Mouse (Mus musculus): ENCODE results near the gene Adam15. TPM values are rescaled to one million over a fixed set of nuclear protein-coding genes. Genes with fewer than 3 reads are reported as not detected.

Adam15 gene
- polyA plus RNA-seq, 1 experiment, result 95.1 TPM

DNA sequence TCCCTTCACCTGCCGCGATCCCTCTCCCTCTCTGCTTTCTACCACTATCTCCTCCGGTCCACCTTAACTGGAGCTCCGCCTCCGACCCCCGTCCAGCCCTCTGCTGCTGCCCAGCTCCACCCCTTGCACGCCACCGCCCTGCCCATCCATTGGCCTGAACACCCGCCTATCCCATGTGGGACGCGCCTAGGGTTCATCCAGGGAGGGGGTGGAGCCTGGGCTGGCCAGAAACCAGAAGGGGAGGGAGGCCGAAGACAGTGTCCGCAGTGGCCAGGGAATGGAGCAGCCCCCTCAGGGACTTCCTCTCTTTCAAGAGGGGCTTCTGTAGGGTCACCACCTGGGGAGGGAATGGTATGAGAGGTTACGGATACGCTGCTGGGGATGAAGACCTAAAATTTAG lies 43.8 kb upstream of the Adam15 start:
- WGBS, result under 1% methylated on average over 15 of the region's 15 CpGs
- Histone ChIP-seq H3K4me3 (ENCODE audit: insufficient read depth, low read depth, low read length) (peak overlapping the region; percentile 70), H3K36me3 (ENCODE audit: control insufficient read depth, insufficient read depth, low read length) (no peaks in the 10 kb centered on the region), H3K27ac (ENCODE audit: insufficient read depth, low read depth, low read length) (peak overlapping the region; percentile 97), H3K4me1 (ENCODE audit: control insufficient read depth, insufficient read depth, low read length) (peaks cover 29% of the 10 kb centered on the region), H3K27me3 (replicated peaks; ENCODE audit: control insufficient read depth, insufficient read depth, low read length) (no peaks in the 10 kb centered on the region)
- TF ChIP-seq CTCF (conservative IDR thresholded peaks at IDR 0.05; ENCODE audit: insufficient read depth, insufficient read length, low read depth, low read length), result no peak
- TF ChIP-seq POLR2A (IDR thresholded peaks at IDR 0.05; ENCODE audit: low read depth, low read length), result peak; percentile 64
- DNase-seq, result peak; percentile 99

DNA sequence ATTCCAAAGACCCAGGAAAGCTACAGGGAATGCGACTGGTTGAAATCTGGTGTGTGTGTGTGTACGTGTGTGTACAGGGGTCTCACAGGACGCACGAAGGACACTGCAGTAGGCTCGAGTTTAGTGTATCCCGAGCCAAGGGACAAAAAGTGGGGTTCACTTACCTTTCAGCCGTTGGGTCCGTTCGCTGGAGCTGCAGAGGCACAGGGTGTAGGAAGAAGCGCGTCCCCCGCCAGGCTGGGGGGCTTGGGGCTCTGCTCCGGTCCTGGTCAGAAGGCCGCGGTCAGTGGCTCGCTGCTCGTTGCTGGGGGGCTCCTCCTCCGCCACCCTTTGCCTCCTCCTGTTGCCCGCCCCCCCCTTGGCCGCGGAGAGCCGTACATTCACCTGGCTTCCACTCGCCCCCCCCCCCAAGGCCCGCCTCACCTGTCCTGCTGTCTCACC lies 43.1 kb upstream of the Adam15 start:
- H3K36me3 ChIP-seq (ENCODE audit: control insufficient read depth, insufficient read depth, low read length), result no peaks in the 10 kb centered on the region
- peak; percentile 65 for DNase-seq
- H3K4me1 ChIP-seq (ENCODE audit: control insufficient read depth, insufficient read depth, low read length), result peaks cover 36% of the 10 kb centered on the region
- TF ChIP-seq CTCF (conservative IDR thresholded peaks at IDR 0.05; ENCODE audit: insufficient read depth, insufficient read length, low read depth, low read length) (no peak), POLR2A (IDR thresholded peaks at IDR 0.05; ENCODE audit: low read depth, low read length) (no peak)
- H3K4me3 ChIP-seq (ENCODE audit: insufficient read depth, low read depth, low read length), result peak overlapping the region; percentile 83
- H3K27ac ChIP-seq (ENCODE audit: insufficient read depth, low read depth, low read length), result peak overlapping the region; percentile 92
- WGBS, result under 1% methylated on average over 18 of the region's 24 CpGs
- H3K27me3 ChIP-seq (replicated peaks; ENCODE audit: control insufficient read depth, insufficient read depth, low read length), result no peaks in the 10 kb centered on the region

DNA sequence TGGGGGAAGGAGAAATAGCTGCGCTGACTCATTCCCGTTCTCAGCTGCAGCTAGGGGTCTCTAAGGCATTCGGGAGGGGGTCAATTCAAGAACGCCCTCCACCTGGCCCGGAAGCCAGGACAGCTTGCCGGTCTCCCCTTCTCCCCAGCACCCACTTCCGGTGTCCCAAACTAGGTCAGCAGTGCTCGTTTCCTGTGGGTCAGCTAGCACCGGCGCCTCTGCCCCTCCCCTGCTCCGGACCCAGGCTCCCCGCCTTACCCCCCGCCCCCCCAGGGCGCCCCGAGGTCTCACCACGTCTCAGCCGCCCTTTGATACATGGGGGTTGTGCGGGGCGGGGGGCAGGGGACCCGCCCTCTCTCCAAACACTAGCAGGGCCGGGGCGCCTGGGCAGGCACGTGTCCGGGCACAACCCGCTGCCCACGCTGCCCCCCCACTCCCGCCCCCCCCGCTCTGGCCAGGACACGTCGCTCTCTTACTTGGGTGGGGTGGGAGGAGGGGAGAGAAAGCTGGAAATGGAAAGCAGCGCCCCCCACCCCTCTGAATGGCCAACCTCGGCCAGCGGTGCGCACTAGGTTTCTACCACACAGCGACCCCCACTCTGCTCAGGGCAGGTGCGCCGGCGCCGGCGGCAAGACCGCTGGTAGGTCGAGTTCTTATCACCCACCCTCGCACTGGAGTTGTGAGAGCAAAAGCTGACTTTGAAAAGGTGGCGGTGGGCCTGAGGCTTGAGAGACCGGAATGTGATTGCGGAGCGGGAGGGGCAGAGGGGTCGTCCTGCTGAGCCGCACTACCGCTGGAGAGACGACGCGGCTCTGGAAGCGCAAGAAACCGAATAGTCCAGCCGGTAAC lies 42.1 kb upstream of the Adam15 start:
- WGBS, result 1% methylated on average over 50 of the region's 56 CpGs
- peak overlapping the region; percentile 83 for H3K4me3 ChIP-seq (ENCODE audit: insufficient read depth, low read depth, low read length)
- TF ChIP-seq POLR2A (IDR thresholded peaks at IDR 0.05; ENCODE audit: low read depth, low read length) (no peak), CTCF (conservative IDR thresholded peaks at IDR 0.05; ENCODE audit: insufficient read depth, insufficient read length, low read depth, low read length) (no peak)
- no peaks in the 10 kb centered on the region for H3K27me3 ChIP-seq (replicated peaks; ENCODE audit: control insufficient read depth, insufficient read depth, low read length)
- H3K27ac ChIP-seq (ENCODE audit: insufficient read depth, low read depth, low read length), result peak overlapping the region; percentile 97
- peak; percentile 86 for DNase-seq
- peaks cover 39% of the 10 kb centered on the region for H3K4me1 ChIP-seq (ENCODE audit: control insufficient read depth, insufficient read depth, low read length)
- H3K36me3 ChIP-seq (ENCODE audit: control insufficient read depth, insufficient read depth, low read length), result no peaks in the 10 kb centered on the region

DNA sequence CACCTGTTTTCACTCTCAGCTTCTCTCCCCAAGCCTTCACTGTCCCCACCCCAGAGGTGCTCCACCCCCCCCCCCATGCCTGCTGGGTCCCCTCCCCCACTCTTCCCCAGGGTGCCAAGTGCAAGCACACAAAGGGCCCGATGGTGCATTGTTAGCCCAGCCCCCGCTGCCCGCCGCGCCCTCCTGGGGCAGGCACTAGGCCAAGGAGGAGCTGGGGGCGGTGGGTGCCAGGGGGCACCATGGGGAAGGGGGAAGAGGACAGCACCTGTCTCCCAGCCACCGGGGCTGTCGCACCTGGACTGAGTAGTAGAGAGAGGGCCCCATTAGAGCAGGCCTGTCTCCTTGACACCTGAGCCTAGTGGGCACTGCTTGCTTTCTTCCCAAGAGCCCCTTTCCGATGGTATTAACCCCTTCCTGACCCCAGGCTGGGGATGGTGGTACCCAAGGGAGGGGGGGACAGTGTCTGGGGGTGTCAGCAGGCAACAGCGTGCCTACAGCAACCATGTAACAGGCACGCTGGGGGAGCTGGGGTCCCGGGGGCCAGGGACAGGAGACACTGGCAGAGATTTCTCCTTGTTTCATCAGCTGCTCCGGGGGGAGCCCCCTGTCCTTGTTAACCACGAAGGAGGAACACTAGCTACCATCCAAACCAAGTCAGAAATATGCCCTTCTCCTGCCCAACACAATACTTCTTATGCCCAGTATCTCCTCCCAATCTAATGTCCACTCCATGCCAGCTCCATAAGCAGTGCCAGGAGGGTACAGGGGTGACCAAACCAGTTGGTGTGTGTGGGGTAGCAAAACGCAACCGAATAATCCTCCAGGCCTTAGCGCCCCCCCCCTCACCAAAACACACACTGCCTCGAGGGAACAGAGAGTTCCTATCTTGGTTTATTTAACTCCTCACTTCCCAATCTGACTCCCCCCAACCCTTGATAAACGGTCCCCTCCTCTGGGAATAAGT lies 41.2 kb upstream of the Adam15 start:
- 13% methylated on average over 19 of the region's 19 CpGs for WGBS
- Histone ChIP-seq H3K27ac (ENCODE audit: insufficient read depth, low read depth, low read length) (peak overlapping the region; percentile 78), H3K4me1 (ENCODE audit: control insufficient read depth, insufficient read depth, low read length) (peaks cover 35% of the 10 kb centered on the region)

DNA sequence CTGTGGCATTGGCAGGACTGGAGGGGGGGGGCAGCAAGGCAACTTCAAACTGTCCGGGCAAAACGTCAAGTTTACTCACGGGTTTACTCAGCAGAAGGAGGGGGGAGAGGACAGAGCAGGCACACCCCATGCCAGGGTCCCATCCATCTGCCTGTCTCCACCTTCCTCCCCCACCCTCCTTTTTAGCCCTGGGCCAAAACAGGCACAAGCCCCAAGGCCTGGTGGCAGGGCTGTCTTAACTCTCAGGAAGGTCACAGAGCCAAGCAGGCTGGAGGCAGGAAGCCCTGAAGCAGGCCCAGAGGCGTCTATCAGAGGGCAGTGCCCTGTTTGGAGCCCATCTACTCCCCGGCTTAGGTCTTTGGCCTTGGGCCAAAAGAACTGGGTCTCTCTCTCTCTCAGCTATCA lies 40.3 kb upstream of the Adam15 start:
- peak overlapping the region; percentile 2; the same call in 1 of the 2 replicates for H3K27ac ChIP-seq (ENCODE audit: insufficient read depth, low read depth, low read length)
- H3K36me3 ChIP-seq (ENCODE audit: control insufficient read depth, insufficient read depth, low read length), result no peaks in the 10 kb centered on the region
- no peak overlapping the region for H3K4me3 ChIP-seq (ENCODE audit: insufficient read depth, low read depth, low read length)
- 4% methylated on average over 5 of the region's 5 CpGs for WGBS
- H3K4me1 ChIP-seq (ENCODE audit: control insufficient read depth, insufficient read depth, low read length), result peaks cover 35% of the 10 kb centered on the region
- peak; percentile 56 for DNase-seq
- TF ChIP-seq POLR2A (IDR thresholded peaks at IDR 0.05; ENCODE audit: low read depth, low read length) (no peak), CTCF (conservative IDR thresholded peaks at IDR 0.05; ENCODE audit: insufficient read depth, insufficient read length, low read depth, low read length) (no peak)
- H3K27me3 ChIP-seq (replicated peaks; ENCODE audit: control insufficient read depth, insufficient read depth, low read length), result no peaks in the 10 kb centered on the region

More for the DNA sequence above, 41.2 kb upstream of the Adam15 start:
- peak; percentile 47 for DNase-seq
- H3K27me3 ChIP-seq (replicated peaks; ENCODE audit: control insufficient read depth, insufficient read depth, low read length), result no peaks in the 10 kb centered on the region
- H3K36me3 ChIP-seq (ENCODE audit: control insufficient read depth, insufficient read depth, low read length), result no peaks in the 10 kb centered on the region
- no peak for TF ChIP-seq POLR2A (IDR thresholded peaks at IDR 0.05; ENCODE audit: low read depth, low read length)
- TF ChIP-seq CTCF (conservative IDR thresholded peaks at IDR 0.05; ENCODE audit: insufficient read depth, insufficient read length, low read depth, low read length), result no peak
- H3K4me3 ChIP-seq (ENCODE audit: insufficient read depth, low read depth, low read length), result peak overlapping the region; percentile 83

DNA sequence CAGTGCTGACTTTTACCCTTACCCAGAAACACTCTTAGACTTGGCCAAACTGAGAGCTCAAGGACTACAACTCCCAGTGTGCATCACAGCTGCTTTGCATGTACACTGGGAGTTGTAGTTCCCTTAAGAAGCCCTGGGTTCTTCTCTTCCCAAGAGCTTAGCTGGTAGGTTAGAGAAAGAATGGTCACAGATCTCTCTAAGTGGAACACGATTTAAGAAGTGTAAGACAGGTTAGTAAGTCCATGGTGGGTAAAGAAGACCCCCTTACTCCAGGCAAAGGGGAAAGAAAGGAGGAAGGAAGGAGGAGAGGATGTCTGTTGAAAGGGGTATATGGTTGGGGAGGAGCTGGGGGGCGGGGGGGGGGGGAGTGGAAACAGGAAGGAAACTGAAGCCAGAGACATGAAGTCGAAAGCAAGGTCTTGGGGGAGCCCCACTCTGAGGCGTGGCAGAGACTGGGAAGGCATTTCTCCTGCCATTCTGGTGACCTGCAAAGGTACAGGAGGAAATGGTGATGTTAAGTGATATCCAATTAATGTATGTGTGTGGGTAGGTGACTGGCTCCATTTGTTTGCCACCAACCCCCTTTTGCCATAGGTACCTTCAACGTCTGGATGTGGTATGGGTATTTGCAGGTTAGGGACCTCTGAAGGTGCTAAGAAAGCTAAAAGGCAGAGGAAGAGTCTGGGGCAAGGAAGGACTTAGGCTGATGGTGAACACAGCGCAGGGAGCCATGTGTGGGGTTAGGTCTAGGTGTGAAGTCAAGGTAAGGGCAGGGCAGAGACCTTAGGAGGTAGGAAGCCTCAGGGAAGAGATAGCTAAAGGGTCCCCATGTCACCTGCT lies 39.3 kb upstream of the Adam15 start:
- DNase-seq, result peak; percentile 47
- H3K27me3 ChIP-seq (replicated peaks; ENCODE audit: control insufficient read depth, insufficient read depth, low read length), result no peaks in the 10 kb centered on the region
- peaks cover 35% of the 10 kb centered on the region for H3K4me1 ChIP-seq (ENCODE audit: control insufficient read depth, insufficient read depth, low read length)
- no peak overlapping the region for H3K4me3 ChIP-seq (ENCODE audit: insufficient read depth, low read depth, low read length)
- H3K36me3 ChIP-seq (ENCODE audit: control insufficient read depth, insufficient read depth, low read length), result no peaks in the 10 kb centered on the region
- WGBS, result 54% methylated on average over 6 of the region's 6 CpGs
- no peak overlapping the region for H3K27ac ChIP-seq (ENCODE audit: insufficient read depth, low read depth, low read length)
- no peak for TF ChIP-seq POLR2A (IDR thresholded peaks at IDR 0.05; ENCODE audit: low read depth, low read length)
- TF ChIP-seq CTCF (conservative IDR thresholded peaks at IDR 0.05; ENCODE audit: insufficient read depth, insufficient read length, low read depth, low read length), result no peak

Measured in kidney, adult 2 months (tissue).